Mouse (Mus musculus): ENCODE measurements around the gene Ceacam16.

DNA sequence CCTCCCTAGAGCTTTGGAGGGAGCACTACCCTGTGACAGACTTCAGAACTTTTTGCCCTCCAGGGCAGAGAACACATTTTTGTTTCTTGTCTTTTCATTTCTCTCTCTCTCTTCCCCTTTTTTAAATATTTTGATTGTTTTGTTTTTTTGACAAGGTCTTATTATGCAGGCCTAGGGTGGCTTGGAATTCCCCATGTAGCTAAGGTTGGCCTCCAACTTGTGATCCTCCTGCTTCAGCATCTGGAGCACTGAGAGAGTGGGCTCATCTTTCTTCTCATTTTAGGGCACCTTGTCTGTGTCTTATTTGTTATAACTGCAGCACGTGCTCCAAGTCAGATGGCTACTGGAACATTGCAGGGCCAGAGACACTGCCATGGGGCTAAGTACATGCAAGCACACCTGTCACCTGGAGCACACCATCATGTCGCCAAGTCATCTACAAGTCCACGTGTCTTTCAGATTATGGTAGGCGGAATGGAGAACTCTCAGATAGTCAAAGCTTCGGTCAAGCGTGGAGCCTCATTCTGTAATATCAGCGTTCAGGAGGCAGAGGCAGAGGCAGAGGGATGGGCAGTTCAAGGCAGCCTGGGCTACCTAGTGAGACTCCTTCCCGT is 54.6 kb downstream of the Ceacam16 start:
- no peak for TF ChIP-seq CTCF (IDR thresholded peaks at IDR 0.05; ENCODE audit: control insufficient read depth, insufficient read depth, insufficient read length)
- TF ChIP-seq CEBPB (IDR thresholded peaks at IDR 0.05; ENCODE audit: low read depth) = no peak
- TF ChIP-seq MYOD1 (IDR thresholded peaks at IDR 0.05; ENCODE audit: control insufficient read depth, insufficient read length, low read depth) = no peak
- no peak for TF ChIP-seq MYOG (IDR thresholded peaks at IDR 0.05; ENCODE audit: control insufficient read depth, extremely low read depth, insufficient read length)
- no peak for TF ChIP-seq MAX (IDR thresholded peaks at IDR 0.05)
- TF ChIP-seq USF1 (IDR thresholded peaks at IDR 0.05; ENCODE audit: low read depth) = no peak
- no peak for TF ChIP-seq FOSL1 (IDR thresholded peaks at IDR 0.05; ENCODE audit: insufficient read depth, low read length, poor library complexity, severe bottlenecking)
